Mouse (Mus musculus): ENCODE results near the gene 4933409G03Rik. TPM values are rescaled to one million over a fixed set of nuclear protein-coding genes. Genes with fewer than 3 reads are reported as not detected.
"Not testable (repeated sequence)": the region's sequence is repeated elsewhere in the genome, so short reads cannot be mapped to it uniquely, and the experiment has no call there.

Gene 4933409G03Rik
- total RNA-seq (2021) = not detected

DNA sequence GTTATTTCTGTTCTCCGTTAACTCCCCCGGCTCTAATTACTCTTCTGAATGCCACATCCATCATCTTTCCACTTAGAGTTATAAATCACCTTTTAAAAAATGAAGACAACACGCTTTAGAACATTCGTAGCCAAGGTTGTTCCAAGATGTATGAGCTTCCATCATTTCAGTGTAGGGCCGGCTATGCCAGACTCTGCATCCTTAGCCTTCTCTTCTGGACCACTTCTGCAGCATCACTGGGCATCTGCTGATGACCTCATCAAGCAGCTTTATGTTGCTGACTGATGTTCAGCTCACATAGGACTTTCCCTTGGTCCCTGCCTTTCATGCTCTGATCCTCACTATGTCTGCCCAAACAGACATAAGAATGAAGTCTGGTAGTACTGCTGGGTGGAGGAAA lies at the start of gene 4933409G03Rik:
4933409G03Rik (plus strand) TSS at position 301 of the 400 bp plus-strand sequence.
- intact Hi-C loops (cut with DNase I) = no loop called here
- DNase-seq (ENCODE audit: extremely low spot score in 1 of 2, low spot score in 2 of 2) = no peak

- intact Hi-C loops (cut with DNase I) = no loop called here
- no peak for DNase-seq (ENCODE audit: extremely low spot score in 1 of 2, low spot score in 2 of 2)
Measured at GRCm38 (mm10) chr2:68544190-68544589, 38.0 kb upstream of the 4933409G03Rik start.

GRCm38 (mm10) chr2:68560821-68561220 lies 21.4 kb upstream of the 4933409G03Rik start:
- intact Hi-C loops (cut with DNase I) = no loop called here
- DNase-seq (ENCODE audit: extremely low spot score in 1 of 2, low spot score in 2 of 2) = no peak

DNA sequence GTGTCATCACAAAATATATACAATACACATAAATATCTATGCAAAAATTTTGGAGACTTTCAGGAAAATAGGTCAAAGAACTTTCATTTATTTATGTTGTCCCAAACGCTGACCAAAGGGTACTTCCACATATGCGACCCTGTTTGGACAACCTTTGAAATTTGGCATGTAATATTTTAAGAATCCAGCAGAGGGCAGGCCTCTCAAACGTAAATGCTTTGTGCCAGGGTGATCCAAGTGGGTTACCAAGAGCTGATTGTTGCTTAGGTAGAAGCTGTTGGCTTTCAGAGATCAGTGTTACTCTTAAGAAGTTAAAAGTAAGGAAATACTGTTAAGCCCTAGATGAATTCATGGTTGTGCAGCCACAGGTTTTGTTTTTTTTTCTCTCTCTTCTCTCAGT lies 18.9 kb upstream of the 4933409G03Rik start:
- DNase-seq (ENCODE audit: extremely low spot score in 1 of 2, low spot score in 2 of 2) = peak in 1 of 2 experiments; percentile 37
- intact Hi-C loops (cut with DNase I) = loop anchor here (1.0 kb wide), 1 partner anchor 194 kb away; no protein-coding TSS in a partner anchor

GRCm38 (mm10) chr2:68568361-68568760 lies 13.9 kb upstream of the 4933409G03Rik start:
- peak; percentile 9 to 48 for DNase-seq (ENCODE audit: extremely low spot score in 1 of 2, low spot score in 2 of 2)
- intact Hi-C loops (cut with DNase I) = no loop called here

DNA sequence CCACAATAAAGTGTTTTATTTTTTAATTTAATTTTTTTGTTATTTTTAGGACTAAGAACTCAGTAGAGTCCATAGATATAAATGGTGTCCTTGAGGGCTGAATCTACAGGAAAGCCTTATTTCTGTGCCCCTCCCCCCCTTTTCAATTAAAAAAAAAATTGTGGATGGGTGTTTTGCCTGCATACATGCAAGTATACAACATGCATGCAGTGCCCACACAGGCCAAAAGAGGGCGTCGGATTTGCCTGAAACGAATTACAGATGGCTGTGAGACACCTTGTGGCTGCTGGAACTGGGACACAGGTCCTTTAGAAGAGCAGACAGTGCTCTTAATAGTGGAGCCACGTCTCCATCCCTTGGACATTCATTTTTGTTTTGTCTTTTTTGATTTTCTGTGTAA lies 9.9 kb upstream of the 4933409G03Rik start:
- intact Hi-C loops (cut with DNase I) = no loop called here
- peak in 1 of 2 experiments; percentile 45 for DNase-seq (ENCODE audit: extremely low spot score in 1 of 2, low spot score in 2 of 2)

DNA sequence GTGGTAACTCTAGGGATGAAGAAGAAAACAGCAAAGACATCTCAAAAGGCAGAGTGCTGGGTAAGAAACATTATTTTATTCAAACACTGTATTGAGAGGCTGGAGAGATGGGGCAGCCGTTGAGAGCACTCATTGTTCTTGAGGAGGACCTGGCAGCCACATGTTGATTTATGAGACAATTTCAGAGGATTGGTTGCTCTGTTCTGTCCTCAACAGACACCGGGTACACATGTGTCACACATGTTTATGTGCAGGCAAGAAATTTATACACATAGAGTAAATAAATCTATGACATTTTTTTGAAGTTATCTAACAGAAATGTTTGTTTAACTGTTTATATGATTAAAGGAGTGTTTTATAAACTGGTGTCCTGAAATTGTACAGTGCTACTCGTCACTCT lies 10.6 kb downstream of the 4933409G03Rik start:
- intact Hi-C loops (cut with DNase I) = no loop called here
- no peak for DNase-seq (ENCODE audit: extremely low spot score in 1 of 2, low spot score in 2 of 2)

DNA sequence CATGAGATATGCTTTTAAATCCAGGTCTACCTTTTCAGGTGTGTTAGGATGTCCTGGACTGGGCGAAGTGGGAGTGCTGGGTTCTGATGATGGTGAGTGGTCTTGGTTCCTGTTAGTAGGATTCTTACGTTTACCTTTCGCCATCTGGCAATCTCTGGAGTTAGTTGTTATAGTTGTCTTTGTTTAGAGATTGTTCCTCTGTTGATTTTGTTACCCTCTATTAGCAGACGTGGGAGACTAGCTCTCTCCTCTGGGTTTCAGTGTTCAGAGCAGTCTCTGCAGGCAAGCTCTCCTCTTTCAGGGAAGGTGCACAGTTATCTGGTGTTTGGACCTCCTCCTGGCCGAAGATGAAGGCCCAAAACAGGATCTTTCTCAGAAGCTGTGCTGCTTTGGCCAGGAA lies 74.0 kb downstream of the 4933409G03Rik start, which contains the start of gene 4932414N04Rik:
4932414N04Rik (plus strand) TSS at position 301 of the 400 bp plus-strand sequence.
- intact Hi-C loops (cut with DNase I); DNase-seq (ENCODE audit: extremely low spot score in 1 of 2, low spot score in 2 of 2): not testable (repeated sequence)

Other genes with a start within 250 kb of the 4933409G03Rik start
- 10 to 100 TPM; 49.2 to 51.6 TPM for gene Stk39, start 110.1 kb upstream of the 4933409G03Rik start, total RNA-seq (2021)
- gene 4932414N04Rik, start 74.1 kb downstream of the 4933409G03Rik start, total RNA-seq (2021) = not detected

All from left cerebral cortex, postnatal 10 days (tissue).